Mouse (Mus musculus): Measurements from ENCODE around the gene Tada2a.

Tada2a gene

GRCm38 (mm10) chr11:84113623-84114022 lies 15.8 kb downstream of the Tada2a start:
- no peak for DNase-seq (ENCODE audit: low spot score)

- no peak for DNase-seq (ENCODE audit: low spot score)
Observed at GRCm38 (mm10) chr11:84107137-84107536, 22.3 kb downstream of the Tada2a start.

- DNase-seq (ENCODE audit: low spot score), result no peak
Observed at GRCm38 (mm10) chr11:84104036-84104435, 25.4 kb downstream of the Tada2a start.

DNA sequence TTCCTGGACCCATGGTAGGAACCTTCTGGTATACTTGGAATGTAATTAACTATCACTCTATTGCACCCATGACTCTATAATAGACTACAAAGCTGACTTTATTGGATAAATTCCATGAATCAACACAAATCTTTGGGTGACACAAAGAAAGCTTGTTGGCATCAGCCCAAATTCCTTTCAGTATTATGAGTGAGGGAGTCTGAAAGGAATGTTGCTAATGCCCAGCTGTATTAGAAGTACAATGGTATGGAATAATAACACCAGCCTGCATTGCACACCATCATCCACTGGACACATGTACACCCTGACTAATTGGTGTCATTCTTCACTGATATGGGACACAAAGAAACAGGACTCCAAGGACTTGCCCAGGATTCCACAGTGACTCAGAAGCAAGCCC lies 28.2 kb downstream of the Tada2a start:
- DNase-seq (ENCODE audit: low spot score), result no peak

DNA sequence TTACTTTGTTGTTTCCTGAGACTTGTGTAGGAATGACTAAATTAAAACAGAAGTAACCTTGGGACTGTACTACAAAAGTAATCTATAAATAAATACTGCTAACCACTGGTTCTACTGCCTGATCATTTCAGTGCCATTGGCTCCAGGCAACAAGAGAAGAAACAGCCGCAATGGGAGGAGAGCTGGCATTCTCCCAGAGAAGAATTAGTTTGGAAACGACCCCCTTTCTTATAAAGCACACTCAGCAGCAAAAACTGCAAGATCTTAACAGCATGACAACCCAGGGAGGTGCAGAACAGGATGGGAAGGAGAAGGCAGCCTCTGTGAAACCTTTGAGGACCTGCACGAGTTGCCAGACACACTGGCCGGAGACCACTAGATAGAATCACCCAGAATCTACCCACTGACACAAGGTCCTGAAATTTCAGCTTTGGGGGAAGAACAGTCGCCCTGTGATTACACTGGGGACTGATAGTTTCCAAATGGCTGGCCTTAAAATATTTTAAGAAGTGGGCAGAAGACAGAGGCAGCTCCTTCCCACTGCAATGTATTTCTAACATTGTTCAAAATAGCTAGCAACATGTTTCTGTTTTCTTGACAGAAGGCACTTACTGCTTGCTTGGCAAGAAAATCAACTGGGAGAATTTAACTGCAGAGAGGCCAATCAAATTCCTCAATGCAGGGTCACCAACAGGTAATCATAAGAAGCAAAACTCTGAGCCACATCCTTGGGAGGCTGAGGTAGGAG lies 32.0 kb downstream of the Tada2a start:
- DNase-seq (ENCODE audit: low spot score), result no peak

DNA sequence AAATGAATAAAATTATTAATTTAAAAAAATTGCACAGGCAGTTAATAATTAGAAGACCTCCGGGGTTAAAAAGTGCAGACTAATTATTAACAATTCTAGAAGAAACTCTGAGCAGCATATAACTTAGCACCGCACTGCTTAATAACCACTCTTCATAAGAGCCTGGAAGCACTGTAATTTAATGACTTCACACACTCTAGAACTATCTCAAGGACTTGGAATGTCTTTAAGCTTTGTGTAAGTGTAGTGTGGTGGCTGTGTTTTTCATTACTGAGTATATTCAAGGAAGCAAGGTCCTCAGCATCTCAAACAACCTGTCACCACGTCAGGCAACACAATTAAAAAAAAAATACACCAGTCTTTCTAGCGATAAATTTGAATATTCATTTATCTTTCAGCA lies 34.3 kb downstream of the Tada2a start:
- DNase-seq (ENCODE audit: low spot score), result no peak

GRCm38 (mm10) chr11:84090572-84090971 lies 38.8 kb downstream of the Tada2a start:
- no peak for DNase-seq (ENCODE audit: low spot score)

DNA sequence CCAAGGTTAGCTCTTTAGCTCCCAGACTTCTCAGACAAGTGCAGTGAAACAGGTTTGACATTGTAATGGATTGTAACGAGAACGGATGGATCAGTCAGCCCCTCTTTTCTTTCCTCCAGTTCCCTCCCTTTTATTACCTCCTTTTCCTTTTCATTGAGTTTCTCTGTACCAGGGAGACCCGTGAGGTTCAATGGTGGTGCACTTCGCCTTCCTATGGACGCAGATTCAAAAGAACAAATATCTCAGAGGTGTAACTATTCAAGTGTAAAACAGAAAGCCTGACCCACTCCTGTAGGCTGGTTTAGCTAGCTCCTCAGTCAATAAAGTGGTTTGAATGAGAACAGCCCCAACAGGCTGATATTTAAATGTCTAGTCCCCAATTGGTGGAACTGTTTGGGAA lies 47.5 kb downstream of the Tada2a start:
- no peak for DNase-seq (ENCODE audit: low spot score)

DNA sequence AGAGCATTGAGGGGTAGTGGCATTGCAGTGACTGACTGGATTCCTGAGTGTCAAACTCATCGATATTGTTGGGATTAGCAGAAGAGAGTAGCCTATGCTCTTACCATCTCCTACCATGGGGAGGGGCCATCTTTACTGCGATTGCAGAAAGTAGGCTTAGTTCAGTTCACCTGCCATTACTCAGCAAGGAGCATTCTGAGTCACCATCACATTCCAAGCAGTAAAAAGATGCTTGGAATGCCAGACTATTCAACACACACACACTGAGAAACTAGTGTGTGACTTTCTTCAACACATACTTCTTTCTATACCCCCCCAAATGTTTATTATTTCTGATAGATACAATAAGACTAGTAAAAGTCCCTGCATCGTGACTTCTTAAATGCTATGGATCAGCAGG lies 49.1 kb downstream of the Tada2a start:
- no peak for DNase-seq (ENCODE audit: low spot score)

DNA sequence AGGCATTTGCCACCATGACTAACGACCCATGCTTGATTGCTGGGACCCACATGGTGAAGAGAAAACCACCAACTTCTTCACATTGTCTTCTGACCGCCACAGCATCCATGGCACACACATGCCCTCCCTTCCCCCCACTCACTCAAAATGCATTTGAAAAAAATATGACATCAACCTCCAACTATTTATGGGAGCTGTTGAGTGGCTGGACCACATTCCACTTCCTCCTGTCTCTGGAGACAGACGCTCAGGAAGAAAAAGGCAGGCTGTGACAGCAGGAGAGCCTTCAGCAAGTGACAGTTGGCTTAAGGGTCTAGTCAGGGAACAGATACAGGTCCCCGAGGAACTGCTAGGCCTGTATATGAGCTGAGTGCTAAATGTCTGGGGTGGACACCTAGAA lies 49.5 kb downstream of the Tada2a start:
- no peak for DNase-seq (ENCODE audit: low spot score)

DNA sequence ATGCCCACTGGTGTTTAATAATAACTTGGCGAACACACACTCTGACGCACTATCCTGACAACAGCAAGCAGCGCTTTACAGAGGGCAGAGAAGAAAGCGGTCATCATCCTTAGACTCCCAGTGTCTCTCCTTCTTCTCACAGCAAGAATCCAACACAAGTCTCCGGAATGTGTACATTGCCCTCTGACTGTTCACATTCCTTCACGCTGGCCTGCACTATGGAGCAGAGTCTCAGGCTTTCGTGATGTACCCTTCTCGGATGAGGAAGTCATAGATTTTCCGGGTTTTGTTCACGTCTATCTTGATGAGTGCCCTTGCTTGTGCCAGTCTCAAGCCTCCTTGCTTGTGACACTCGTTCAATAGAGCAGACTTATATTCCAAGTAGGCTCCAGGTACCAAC lies 50.0 kb downstream of the Tada2a start:
- no peak for DNase-seq (ENCODE audit: low spot score)

GRCm38 (mm10) chr11:84078601-84079000 lies 50.8 kb downstream of the Tada2a start:
- no peak for DNase-seq (ENCODE audit: low spot score)

DNA sequence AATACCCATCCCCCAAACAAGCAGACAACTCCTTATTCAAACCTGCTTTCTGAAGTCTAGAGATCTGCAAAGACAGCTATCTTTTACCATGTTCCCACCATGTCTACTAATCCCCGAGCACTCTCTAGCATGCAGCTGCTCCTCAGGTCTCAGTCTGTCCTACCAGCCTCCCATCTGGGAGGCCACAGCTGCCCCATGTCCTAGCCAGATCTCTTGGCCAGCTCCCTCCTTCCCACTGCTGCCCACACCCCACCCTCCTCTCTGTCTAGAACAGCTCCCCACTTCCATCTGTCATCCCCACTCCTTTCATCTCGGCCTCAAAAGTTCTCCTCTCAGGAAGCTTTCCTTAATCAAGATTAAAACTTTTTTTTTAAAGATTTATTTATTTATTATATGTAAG lies 52.4 kb downstream of the Tada2a start:
- DNase-seq (ENCODE audit: low spot score), result no peak

DNA sequence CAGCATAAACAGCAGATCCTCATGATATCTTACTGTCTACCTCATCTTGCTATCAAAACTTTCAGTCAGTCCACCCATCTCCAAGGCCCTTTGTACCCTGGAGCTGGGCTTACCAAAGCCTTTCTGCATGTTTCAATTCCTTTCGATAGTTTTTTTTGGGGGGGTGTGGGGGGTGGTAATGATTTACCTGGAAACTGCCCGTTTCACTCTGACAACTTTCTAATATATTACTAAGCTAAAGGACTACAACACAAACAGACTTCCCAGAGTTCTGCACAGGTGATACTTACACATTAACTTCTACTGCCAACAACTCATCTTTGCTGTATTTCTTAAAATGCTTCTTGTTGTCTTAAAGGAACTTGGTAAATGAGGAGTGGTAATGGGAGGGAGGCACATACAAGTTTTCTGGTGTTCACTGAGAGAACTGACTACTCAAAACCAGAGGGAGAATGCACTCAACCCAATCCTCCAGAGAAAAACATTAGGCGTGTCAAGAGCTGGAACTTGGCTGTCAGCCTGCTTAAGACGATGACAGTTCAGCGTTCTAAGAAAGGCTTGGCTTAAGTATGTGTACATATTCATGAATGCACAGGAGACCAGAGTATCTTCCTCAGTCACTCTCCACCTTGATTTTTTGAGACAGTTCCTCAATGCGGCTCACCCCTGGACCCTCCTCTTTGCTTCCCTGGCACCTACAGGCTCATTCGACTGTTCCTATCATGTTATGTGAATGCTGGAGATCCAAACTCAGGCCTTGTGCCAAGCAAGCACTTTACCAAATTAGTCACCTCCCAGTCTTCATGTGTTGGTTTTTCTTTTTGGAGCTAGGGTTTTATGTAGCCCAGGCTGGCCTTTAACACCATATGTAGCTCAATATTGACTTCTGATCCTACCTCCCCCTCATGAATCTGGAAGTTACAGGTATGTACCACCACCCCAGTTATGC lies 55.3 kb downstream of the Tada2a start:
- DNase-seq (ENCODE audit: low spot score), result no peak

GRCm38 (mm10) chr11:84072904-84073651 lies 56.3 kb downstream of the Tada2a start:
- DNase-seq (ENCODE audit: low spot score), result no peak

DNA sequence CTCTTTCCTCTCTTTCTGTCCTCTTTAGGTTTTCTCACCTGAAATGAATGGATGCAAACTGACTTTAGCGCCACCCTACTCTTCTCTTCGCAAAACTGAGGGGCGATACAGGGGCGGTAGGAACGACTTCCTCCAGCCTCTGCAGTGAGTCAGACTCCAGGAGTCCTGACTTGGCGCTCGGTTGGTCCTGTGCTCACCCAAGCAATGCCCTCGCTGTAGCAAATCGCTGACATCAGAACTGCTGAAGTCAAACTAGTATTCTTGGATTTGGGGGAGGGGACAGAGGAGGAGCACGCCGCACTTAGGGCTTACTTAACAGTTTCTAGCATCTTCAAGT lies 60.4 kb downstream of the Tada2a start, which contains the start of gene Dusp14:
TSS of gene Dusp14 (minus strand) at position 228 of the 337 bp plus-strand sequence.
- no peak for DNase-seq (ENCODE audit: low spot score)

GRCm38 (mm10) chr11:84068191-84069033 lies 61.0 kb downstream of the Tada2a start:
- no peak for DNase-seq (ENCODE audit: low spot score)

- no peak for DNase-seq (ENCODE audit: low spot score)
Observed at GRCm38 (mm10) chr11:84067720-84068190, 61.6 kb downstream of the Tada2a start.

DNA sequence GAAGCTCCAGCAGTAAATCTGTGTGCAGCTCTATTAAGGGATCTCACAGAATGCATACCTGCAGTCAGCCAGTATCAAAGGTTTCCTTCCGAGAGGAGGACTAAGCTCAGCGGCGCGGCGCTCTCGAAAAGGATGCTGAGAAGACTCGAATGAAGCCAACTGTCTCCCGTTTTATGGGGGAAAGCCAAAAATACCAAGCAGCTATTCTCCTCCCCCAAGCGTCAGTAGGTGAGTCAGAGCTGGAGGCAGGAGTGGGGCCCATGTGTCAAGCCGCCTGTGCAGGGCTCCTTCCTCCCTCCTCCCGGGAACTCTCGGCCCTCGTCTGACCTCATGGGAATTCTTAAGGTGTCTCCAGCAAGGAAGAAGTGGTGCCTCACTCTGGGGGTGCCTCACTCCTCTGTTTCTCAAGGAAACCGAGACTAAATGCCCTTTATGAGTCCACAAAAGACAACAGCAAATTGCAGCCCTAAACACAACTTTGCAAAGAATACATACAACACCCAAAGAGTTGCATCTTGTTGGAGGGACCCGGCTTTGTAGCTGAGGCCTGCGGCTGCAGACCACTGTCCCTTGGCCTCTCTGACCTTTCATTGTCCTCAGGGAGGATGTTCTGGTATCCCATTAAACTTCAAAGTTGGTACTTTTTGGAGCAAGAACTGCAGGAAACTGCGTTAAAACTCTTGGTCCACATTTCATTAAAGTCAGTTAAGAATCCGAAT lies 62.3 kb downstream of the Tada2a start:
- peak; percentile 13 for DNase-seq (ENCODE audit: low spot score)

DNA sequence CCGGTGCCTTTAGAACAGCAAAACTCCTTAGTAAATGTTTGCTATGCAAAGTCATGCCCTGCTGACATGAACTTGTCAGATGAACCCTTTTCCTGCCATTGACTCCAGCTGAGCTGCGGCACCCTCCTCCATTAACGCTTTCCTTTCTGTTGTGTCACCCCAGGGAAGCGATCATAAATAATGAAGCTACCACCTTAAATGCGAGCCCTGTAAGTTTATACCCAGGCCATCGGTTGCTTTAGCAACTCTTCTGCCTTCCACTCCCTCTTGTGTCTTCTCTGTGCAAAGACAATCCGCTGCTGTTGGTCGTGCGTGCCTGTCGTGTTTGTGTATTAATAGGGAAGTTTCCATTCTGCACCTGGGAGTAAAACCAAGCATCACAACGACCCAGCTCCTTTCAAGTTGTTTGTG lies 63.3 kb downstream of the Tada2a start:
- DNase-seq (ENCODE audit: low spot score), result no peak

Measured in ovary, adult 18-20 months (tissue).